Mouse (Mus musculus) NIH3T3 (cell line): ENCODE measurements around the gene Gm3543.
"Not testable (repeated sequence)": the region's sequence is repeated elsewhere in the genome, so short reads cannot be mapped to it uniquely, and the experiment has no call there.

Source experiments
- DNase-seq: peaks from one replicate; pipeline ENCODE4 v3.0.0-alpha.2; 2012; ENCODE audit warnings: low read depth

The Gm3543 gene

DNA sequence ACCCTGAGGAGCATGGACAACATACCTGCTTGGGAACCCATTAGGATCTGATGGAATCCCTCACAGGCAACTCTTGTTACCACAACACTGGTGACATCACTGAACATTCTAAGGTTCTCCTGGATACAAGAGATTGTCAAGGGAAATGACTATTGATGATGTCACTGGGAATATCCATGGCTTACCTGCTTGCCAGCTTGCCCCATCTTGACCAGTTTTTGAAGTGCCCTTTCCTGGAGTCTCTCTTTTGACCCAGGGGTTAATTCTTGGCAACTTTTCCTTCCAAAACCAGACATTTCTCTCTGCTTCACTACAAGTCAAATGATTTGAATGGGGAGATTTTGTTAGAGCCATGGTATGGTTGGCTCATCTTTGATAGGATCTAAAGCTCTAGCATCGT, at the start of gene Gm3543:
Gm3543 (minus strand) TSS at position 101 of the 400 bp plus-strand sequence.
- DNase-seq, result not testable (repeated sequence)

DNA sequence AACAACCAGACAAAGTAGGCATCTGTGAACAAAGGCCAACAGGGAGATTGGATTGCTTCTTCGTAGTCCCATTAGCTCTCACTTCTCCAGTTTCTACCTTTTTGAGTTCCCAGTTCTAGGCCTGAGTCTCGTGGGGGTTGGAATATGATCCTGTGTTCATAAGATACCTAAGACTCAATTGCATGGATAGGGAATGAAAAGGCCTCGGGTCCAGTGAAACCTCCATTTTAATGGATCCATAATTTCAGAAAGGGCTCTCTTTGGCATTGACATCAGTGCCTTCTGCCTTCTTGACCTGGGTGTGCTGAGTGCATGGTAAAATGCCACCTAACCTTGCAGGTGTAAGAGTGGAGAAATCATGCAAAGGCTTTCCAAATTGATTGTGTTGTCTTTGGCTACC, 14.5 kb downstream of the Gm3543 start:
- DNase-seq, result not testable (repeated sequence)

DNA sequence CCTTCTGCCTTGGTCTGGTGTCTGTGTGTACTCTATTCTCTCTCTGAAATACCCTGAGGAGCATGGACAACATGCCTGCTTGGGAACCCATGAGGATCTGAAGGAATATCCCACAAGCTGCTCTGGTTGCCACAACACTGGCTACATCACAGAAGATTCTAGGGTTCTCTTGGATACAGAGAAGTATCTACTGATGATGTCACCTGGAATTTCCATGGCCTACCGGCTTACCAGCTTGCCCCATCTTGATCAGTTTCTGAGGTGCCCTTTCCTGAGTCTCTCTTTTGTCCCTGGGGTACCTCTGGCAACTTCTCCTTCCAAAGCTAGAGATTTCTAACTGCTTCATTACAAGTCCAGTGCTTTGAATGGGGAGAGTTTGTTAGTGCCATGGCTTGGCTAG, 15.3 kb downstream of the Gm3543 start, which contains the start of gene Gm6401:
Gm6401 (minus strand) TSS at position 101 of the 400 bp plus-strand sequence.
- DNase-seq, result not testable (repeated sequence)

DNA sequence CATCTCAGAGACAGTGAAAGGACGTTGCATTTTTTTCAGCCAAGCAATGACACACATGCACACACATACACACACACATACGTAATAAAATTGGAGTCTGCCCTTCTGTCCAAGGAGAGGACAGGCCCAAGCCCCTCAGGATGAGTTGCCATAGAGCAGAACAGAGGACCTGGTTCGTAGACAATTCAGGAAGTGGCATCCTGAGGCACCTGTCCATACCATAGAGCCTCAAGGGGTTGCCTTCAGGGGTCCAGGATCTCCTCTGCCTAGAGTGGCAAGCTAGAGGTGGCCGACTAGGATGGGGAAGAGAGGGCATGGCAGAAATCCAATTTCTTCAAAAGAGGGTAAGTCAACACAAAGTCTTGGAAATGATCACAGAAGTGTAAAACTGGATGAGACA, 19.0 kb downstream of the Gm3543 start:
- DNase-seq, result not testable (repeated sequence)

DNA sequence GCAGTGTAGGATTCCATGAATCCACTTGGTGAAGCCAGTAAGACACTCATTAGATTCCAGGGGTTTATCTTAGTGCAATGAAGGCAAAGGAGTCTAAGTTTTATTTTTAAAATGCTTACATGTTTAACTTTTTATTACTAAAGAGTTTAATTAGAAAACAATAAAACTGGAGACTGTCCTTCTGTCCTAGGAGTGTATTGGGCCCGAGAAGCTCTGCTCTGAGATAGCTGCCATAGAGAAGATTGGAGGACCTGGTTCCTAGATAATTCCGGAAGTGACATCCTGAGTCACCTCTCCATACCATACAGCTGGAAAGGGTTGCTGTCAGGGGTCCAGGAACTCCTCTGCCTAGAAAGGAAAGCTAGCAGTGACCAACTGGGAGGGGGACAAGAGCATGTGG, 39.4 kb downstream of the Gm3543 start, which contains the start of gene 1700024B05Rik:
1700024B05Rik (plus strand) TSS at position 301 of the 400 bp plus-strand sequence.
- DNase-seq, result not testable (repeated sequence)
